Mouse (Mus musculus) liver, adult 2 months (tissue): ENCODE results near the gene Crocc2. TPM values are rescaled to one million over a fixed set of nuclear protein-coding genes. Genes with fewer than 3 reads are reported as not detected.

ENCODE experiments used
- DNase-seq: peaks from one replicate; pipeline ENCODE4 v3.0.0-alpha.2; 2011; ENCODE audit warnings: low read depth, low spot score; ENCODE audit errors: extremely low read depth
- H3K27ac ChIP-seq: fragments of 200-500 bp; replicated peaks from 2 replicates; pipeline ENCODE4 v1.5.1; 2012; ENCODE audit warnings: low read depth, mild to moderate bottlenecking, control low read depth, inconsistent platforms, low read length; ENCODE audit not compliant: insufficient read depth
- H3K27me3 ChIP-seq: fragments of 200-500 bp; 2 replicates; pipeline ENCODE4 v1.6.1; 2012; ENCODE audit warnings: mild to moderate bottlenecking, moderate library complexity, low read length, inconsistent platforms; ENCODE audit not compliant: control insufficient read depth, insufficient read depth
- H3K36me3 ChIP-seq: fragments of 200-500 bp; 2 replicates; pipeline ENCODE4 v1.6.1; 2012; ENCODE audit warnings: low read length, inconsistent platforms; ENCODE audit not compliant: control insufficient read depth, insufficient read depth
- H3K4me1 ChIP-seq: fragments of 200-500 bp; 2 replicates; pipeline ENCODE4 v1.6.1; 2011; ENCODE audit warnings: low read length; ENCODE audit not compliant: control insufficient read depth, insufficient read depth
- H3K4me3 ChIP-seq: fragments of 200-500 bp; 2 replicates; pipeline ENCODE4 v1.5.1; 2011; ENCODE audit warnings: low read depth, mild to moderate bottlenecking, control low read depth, low read length, moderate library complexity; ENCODE audit not compliant: insufficient read depth
- H3K79me2 ChIP-seq: fragments of 200-500 bp; 2 replicates; pipeline ENCODE4 v1.6.1; 2012; ENCODE audit warnings: inconsistent platforms, mild to moderate bottlenecking, low read length, moderate library complexity; ENCODE audit not compliant: control insufficient read depth, insufficient read depth
- H3K9ac ChIP-seq: fragments of 200-500 bp; 2 replicates; pipeline ENCODE4 v1.6.1; 2012; ENCODE audit warnings: low read depth, mild to moderate bottlenecking, control low read depth, inconsistent platforms, low read length
- CTCF ChIP-seq: fragments of 200-500 bp; IDR thresholded peaks from 2 replicates; pipeline ENCODE4 v1.5.1; 2011; ENCODE audit warnings: low read depth, low read length, control low read depth
- POLR2A ChIP-seq: fragments of 200-500 bp; IDR thresholded peaks from 2 replicates; pipeline ENCODE4 v1.6.1; 2011; ENCODE audit warnings: low read length, control low read depth; ENCODE audit not compliant: insufficient read depth; ENCODE audit errors: extremely low read depth
- WGBS: fragments of 180-500 bp; shearing (Covaris S2); methylation state at CpG from one replicate; pipeline ENCODE4 v1.1.7; 2018; 5-methylcytosine and 5-hydroxymethylcytosine counted together
- polyA plus RNA-seq: library from polyadenylated mRNA; depleted of rRNA; stranded (reverse); fragments of >200 nt; gene quantifications from 2 replicates; pipeline ENCODE4 v1.2.3, GENCODE M21; 2012
- total RNA-seq: library from RNA; depleted of rRNA; stranded (reverse); fragments of >200 nt; gene quantifications from 2 replicates; pipeline ENCODE4 v1.2.3, GENCODE M21; 2014

Crocc2 gene
- total and polyA plus RNA-seq, 2 experiments, result not detected

DNA sequence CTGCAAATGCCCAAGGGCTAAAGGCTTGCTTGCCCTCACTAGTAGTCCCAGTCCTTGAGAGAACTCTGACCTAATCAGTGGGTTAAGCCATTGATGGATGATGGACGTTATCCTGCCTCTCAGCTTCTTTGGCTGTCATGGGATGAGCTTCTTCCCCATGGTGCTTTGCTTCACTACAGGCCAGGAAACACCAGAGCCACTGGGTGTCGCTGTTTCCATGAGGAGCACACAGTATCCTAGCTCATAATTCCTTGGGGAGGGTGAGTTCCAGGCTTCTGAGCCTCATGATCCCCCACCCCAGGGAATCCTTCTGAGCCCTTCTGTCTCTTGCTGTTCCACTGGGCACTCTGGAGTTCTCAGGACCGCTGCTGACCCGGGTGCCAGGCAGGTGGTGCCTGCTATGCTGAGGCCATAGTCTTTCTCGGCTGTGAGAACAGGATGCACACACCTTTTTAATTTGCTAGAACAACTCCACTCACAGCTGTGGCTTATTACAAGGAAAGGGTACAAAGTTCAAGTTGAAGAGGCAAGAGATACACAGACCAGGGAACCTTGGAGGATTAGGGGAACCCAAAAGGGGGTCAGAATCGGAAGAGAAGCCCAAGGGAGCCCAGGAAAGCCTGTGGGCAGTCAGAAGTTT lies 39.7 kb upstream of the Crocc2 start:
- no peaks in the 10 kb centered on the region for H3K27me3 ChIP-seq
- no peak overlapping the region for H3K4me3 ChIP-seq
- no peaks in the 10 kb centered on the region for H3K36me3 ChIP-seq
- peak overlapping the region; percentile 9 for H3K27ac ChIP-seq
- DNase-seq, result peak; percentile 74
- TF ChIP-seq POLR2A, result no peak
- peak; percentile 78 for TF ChIP-seq CTCF
- no peaks in the 10 kb centered on the region for H3K79me2 ChIP-seq
- WGBS, result 33% methylated on average over 6 of the region's 6 CpGs
- peaks cover 18% of the 10 kb centered on the region for H3K4me1 ChIP-seq
- H3K9ac ChIP-seq, result no peak overlapping the region

DNA sequence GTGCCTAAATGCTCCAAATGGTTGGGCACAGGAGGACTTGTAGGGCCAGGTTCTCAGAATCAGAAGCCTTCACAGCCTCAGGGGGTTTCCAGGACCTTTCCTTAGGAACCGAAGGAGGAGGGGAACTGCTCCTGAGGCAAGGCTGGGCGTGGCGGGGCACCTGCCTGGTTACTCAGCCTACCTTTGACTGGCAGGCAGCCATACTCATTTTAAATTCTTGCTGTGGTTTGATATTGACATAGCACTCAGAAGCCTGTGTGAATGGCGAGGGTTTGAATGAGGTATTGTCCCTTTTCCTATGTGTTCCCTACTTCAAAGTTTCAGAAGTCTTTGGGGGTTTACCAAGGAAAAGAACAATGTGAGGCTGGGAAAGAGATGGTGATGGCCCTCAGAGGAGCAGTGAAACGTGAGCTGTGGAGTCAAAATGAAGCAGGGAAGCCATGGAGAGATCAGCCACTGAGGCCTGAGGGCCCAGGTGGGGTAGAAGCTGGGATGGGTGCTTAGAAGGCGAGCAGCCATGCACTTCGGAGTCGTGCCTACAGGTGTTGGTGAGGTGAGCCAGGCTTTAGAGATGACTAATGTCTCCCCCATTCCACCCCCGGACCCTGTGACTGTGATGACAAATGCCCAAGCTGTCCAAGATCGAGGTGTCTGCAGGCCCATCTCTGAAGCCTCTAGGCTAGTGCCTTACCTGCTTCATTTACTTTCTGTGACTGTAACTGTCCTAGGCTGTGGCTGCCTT lies 38.1 kb upstream of the Crocc2 start:
- Histone ChIP-seq H3K4me3 (no peak overlapping the region), H3K27me3 (no peaks in the 10 kb centered on the region), H3K4me1 (peaks cover 13% of the 10 kb centered on the region), H3K36me3 (no peaks in the 10 kb centered on the region), H3K9ac (no peak overlapping the region), H3K79me2 (no peaks in the 10 kb centered on the region), H3K27ac (no peak overlapping the region)
- DNase-seq, result no peak
- 88% methylated on average over 10 of the region's 10 CpGs for WGBS
- TF ChIP-seq POLR2A (no peak), CTCF (no peak)

- WGBS, result 13% methylated on average over 8 of the region's 8 CpGs
- TF ChIP-seq POLR2A (no peak), CTCF (no peak)
- H3K36me3 ChIP-seq, result no peaks in the 10 kb centered on the region
- H3K4me3 ChIP-seq, result no peak overlapping the region
- no peak overlapping the region for H3K9ac ChIP-seq
- 0 out of 2 replicates have a peak, but pooled peaks cover 7% of the 10 kb centered on the region for H3K79me2 ChIP-seq
- H3K27me3 ChIP-seq, result no peaks in the 10 kb centered on the region
- peak overlapping the region; percentile 64 for H3K27ac ChIP-seq
- H3K4me1 ChIP-seq, result peaks cover 23% of the 10 kb centered on the region
- peak; percentile 98 for DNase-seq
Measured at GRCm38 (mm10) chr1:93132676-93133075, 35.8 kb upstream of the Crocc2 start.

DNA sequence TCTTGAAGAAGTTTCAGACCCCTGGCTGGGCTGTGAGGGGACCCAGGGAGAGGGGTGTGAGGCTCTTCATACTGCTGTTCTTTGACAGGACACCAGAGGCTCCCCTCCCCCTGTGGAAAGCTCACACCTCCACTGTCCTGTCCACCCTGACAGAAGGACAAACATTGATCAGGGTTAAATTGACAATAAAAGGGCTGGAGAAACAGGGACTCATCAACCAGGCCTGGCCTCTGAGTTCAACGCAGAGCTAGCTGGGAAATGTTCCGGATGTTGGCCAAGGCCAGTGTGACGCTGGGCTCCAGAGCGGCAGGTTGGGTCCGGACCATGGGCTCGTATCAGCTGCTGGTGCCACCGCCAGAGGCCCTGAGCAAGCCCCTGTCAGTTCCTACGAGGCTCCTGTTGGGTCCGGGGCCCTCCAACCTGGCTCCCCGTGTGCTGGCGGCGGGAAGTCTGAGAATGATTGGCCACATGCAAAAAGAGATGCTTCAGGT lies 33.4 kb upstream of the Crocc2 start, which contains the start of gene Agxt:
Gene Agxt, plus strand, starts transcription at position 205 of the 491 bp plus-strand sequence.
- WGBS, result 25% methylated on average over 12 of the region's 12 CpGs
- peak within 1 kb of the TSS; percentile 80 for H3K27ac ChIP-seq

DNA sequence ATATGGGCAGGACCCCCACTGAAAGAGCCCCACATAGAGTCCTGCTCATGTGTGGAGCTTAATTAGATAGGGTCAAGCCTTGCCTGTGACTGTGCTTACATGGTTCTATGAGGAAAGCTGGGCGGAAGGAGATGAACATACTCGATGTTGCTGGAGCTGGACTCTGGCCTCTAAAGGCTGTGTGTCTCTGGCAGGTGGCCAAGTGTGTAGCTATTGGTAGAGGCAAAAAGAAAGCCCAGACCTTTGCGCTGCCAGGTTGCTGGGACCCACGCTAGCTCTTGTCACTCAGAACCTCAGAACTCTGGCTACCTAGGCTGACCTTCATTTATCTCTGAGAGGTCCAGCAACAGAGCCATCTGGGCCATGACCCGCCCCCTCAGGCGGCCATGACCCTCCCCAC lies 30.0 kb upstream of the Crocc2 start:
- TF ChIP-seq CTCF (no peak), POLR2A (no peak)
- peak; percentile 93 for DNase-seq
- Histone ChIP-seq H3K4me1 (peaks cover 25% of the 10 kb centered on the region), H3K27ac (peak overlapping the region; percentile 66), H3K36me3 (no peaks in the 10 kb centered on the region), H3K4me3 (no peak overlapping the region), H3K9ac (no peak overlapping the region; the same call in 1 of the 2 replicates), H3K79me2 (0 out of 2 replicates have a peak, but pooled peaks cover 7% of the 10 kb centered on the region), H3K27me3 (no peaks in the 10 kb centered on the region)
- 16% methylated on average over 6 of the region's 6 CpGs for WGBS

More for the DNA sequence above, 33.4 kb upstream of the Crocc2 start, which contains the start of gene Agxt:
- 0 out of 2 replicates have a peak, but pooled peaks cover 7% of the 10 kb centered on the region for H3K79me2 ChIP-seq
- H3K36me3 ChIP-seq, result no peaks in the 10 kb centered on the region
- TF ChIP-seq POLR2A (peak; percentile 66; the same call in 1 of the 2 replicates), CTCF (peak; percentile 50)
- peaks cover 30% of the 10 kb centered on the region for H3K4me1 ChIP-seq
- DNase-seq, result peak; percentile 93
- H3K9ac ChIP-seq, result peak within 1 kb of the TSS; percentile 69
- no peaks in the 10 kb centered on the region for H3K27me3 ChIP-seq
- H3K4me3 ChIP-seq, result peak within 1 kb of the TSS; percentile 66
